Mouse (Mus musculus) midbrain, embryonic 15.5 days (tissue): ENCODE measurements at regions not wholly inside any gene's neighbourhood (a gene's known extent, or its start where the extent isn't known, plus 50 kb on each side); places are given as distances from the start of the nearest gene placed in this dataset.

Experiments
- ATAC-seq: fragments of 200-750 bp; cut with Nextera tagmentation; replicated peaks from 2 replicates; pipeline ENCODE4 v1.8.0; 2017; ENCODE audit warnings: moderate TSS enrichment
- H3K27ac ChIP-seq: fragments of 300-500 bp; sonication (generic); 2 replicates; pipeline ENCODE4 v1.5.1; 2015; ENCODE audit warnings: mild to moderate bottlenecking, inconsistent platforms
- H3K27me3 ChIP-seq: fragments of 300-500 bp; sonication (generic); replicated peaks from 2 replicates; pipeline ENCODE4 v1.6.1; 2015; ENCODE audit warnings: inconsistent platforms
- H3K36me3 ChIP-seq: fragments of 300-500 bp; sonication (generic); replicated peaks from 2 replicates; pipeline ENCODE4 v1.6.1; 2015; ENCODE audit warnings: inconsistent platforms
- H3K4me1 ChIP-seq: fragments of 300-500 bp; sonication (generic); 2 replicates; pipeline ENCODE4 v1.6.1; 2015; ENCODE audit warnings: inconsistent platforms
- H3K4me2 ChIP-seq: fragments of 300-500 bp; sonication (generic); 2 replicates; pipeline ENCODE4 v1.6.1; 2015; ENCODE audit warnings: inconsistent platforms, mild to moderate bottlenecking, moderate library complexity
- H3K4me3 ChIP-seq: fragments of 300-500 bp; sonication (generic); 2 replicates; pipeline ENCODE4 v1.5.1; 2015; ENCODE audit warnings: mild to moderate bottlenecking, inconsistent platforms
- H3K9ac ChIP-seq: fragments of 300-500 bp; sonication (generic); 2 replicates; pipeline ENCODE4 v1.6.1; 2015; ENCODE audit warnings: mild to moderate bottlenecking, inconsistent platforms
- H3K9me3 ChIP-seq: fragments of 300-500 bp; sonication (generic); 2 replicates; pipeline ENCODE4 v1.6.1; 2016; ENCODE audit warnings: inconsistent platforms
- WGBS: fragments of 180-500 bp; shearing (Covaris S2); methylation state at CpG from one replicate; pipeline ENCODE4 v1.1.7; 2015; ENCODE audit warnings: mixed read lengths; 5-methylcytosine and 5-hydroxymethylcytosine counted together

DNA sequence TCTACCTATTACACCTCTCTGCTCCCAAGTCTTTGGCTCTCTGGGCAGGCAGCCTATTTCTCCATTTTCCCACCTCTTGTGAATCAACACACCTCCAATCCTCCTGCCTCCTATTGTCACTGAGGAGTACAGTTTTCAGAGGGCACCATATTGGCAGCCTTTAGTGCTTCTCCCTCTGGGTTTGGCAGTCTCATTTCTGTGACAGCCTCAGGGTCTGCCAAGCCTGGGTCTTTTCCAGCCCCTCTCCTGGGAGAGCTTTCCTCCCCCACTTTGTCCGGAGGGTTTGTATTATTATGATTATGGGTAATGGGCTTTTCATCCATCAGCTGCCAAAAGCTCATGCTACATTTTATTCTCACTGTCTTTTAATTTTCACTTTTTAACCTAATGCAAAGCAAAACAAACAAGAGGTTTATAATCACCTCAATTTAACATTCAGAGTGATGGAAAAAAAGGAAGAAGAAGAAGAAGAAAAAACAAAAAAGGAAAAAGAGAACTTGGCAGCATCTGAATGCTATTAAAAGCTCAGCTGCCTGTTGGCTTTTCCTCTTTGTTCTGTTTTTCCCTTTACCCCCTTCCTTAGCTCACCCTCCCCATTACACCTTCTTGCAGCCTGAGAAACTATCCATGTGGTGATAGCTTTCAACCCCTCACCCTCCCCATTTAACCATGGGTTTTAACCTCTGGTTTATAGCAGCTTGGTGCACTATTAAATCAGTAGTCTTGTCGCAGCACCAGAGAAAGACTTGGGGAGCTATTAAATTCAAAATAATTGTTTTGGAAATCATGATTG is 790.5 kb upstream of the Cdh8 start:
- no peaks in the 10 kb centered on the region for H3K4me1 ChIP-seq
- H3K27me3 ChIP-seq: no peaks in the 10 kb centered on the region
- ATAC-seq: peak; percentile 84
- no peaks in the 10 kb centered on the region for H3K9me3 ChIP-seq
- no peak overlapping the region for H3K4me2 ChIP-seq
- no peak overlapping the region for H3K4me3 ChIP-seq
- H3K9ac ChIP-seq: no peak overlapping the region
- H3K27ac ChIP-seq: no peak overlapping the region
- WGBS: 24% methylated on average over 2 of the region's 2 CpGs
- no peaks in the 10 kb centered on the region for H3K36me3 ChIP-seq

GRCm38 (mm10) chr8:100193228-100193627 is 777.0 kb upstream of the Cdh8 start:
- no peaks in the 10 kb centered on the region for H3K27me3 ChIP-seq
- no peak for ATAC-seq
- H3K36me3 ChIP-seq: no peaks in the 10 kb centered on the region
- no peak overlapping the region for H3K9ac ChIP-seq
- H3K4me1 ChIP-seq: no peaks in the 10 kb centered on the region
- no peak overlapping the region for H3K4me3 ChIP-seq
- H3K9me3 ChIP-seq: no peaks in the 10 kb centered on the region
- H3K27ac ChIP-seq: no peak overlapping the region
- H3K4me2 ChIP-seq: no peak overlapping the region
- WGBS: 95% methylated on average over 2 of the region's 2 CpGs

DNA sequence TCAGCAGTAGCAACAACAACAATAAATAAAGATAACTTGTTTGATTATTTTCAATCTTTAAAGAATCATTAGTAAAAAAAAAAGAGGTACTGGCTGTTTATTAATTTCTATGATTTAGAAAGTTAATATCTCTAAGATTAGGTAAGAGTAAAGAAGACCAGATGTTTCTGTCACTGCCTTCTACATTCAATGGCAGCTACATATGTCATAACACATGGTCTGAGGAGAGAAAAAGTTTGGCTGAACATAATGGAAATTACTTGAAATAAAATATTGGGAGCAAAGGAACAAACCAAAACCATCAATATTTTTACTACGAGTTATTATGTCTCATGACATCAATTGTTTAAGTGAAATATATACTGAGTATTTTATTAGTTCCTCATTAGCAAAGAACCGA is 774.4 kb upstream of the Cdh8 start:
- Histone ChIP-seq H3K9ac (no peak overlapping the region), H3K27me3 (no peaks in the 10 kb centered on the region), H3K4me3 (no peak overlapping the region), H3K27ac (no peak overlapping the region), H3K36me3 (no peaks in the 10 kb centered on the region), H3K4me2 (no peak overlapping the region), H3K9me3 (no peaks in the 10 kb centered on the region), H3K4me1 (no peaks in the 10 kb centered on the region; the same call in 1 of the 2 replicates)
- no peak for ATAC-seq
- 89% methylated on average over 2 of the region's 2 CpGs for WGBS

DNA sequence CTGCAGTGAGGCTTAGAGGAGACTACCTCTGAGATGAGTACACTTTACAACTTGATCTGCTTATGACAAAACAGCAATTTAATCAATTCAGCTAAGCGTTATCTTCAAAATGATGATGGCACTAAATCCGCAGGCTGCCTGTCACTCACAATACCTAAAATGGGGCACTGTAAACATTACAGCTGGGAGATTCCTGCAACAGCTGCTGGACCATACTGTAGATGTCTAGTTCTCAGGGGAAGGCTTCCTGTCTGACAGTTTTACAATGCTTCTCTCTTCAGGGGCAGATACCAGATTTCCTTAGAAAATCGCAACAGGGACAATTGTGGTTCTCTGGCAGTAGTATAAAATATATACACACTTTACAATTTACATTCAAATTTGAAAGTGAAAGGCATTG is 771.7 kb upstream of the Cdh8 start:
- no peak overlapping the region for H3K27ac ChIP-seq
- H3K36me3 ChIP-seq: no peaks in the 10 kb centered on the region
- no peaks in the 10 kb centered on the region for H3K27me3 ChIP-seq
- no peak overlapping the region for H3K9ac ChIP-seq
- no peaks in the 10 kb centered on the region; the same call in 1 of the 2 replicates for H3K4me1 ChIP-seq
- H3K4me2 ChIP-seq: no peak overlapping the region
- no peaks in the 10 kb centered on the region for H3K9me3 ChIP-seq
- ATAC-seq: no peak
- no peak overlapping the region for H3K4me3 ChIP-seq
- 68% methylated on average over 3 of the region's 3 CpGs for WGBS

GRCm38 (mm10) chr8:100176502-100176901 is 760.2 kb upstream of the Cdh8 start:
- H3K4me2 ChIP-seq: no peak overlapping the region
- H3K27ac ChIP-seq: no peak overlapping the region
- no peak for ATAC-seq
- H3K9ac ChIP-seq: no peak overlapping the region
- 92% methylated on average over 1 of the region's 1 CpGs for WGBS
- H3K36me3 ChIP-seq: no peaks in the 10 kb centered on the region
- H3K4me1 ChIP-seq: no peaks in the 10 kb centered on the region
- no peaks in the 10 kb centered on the region for H3K27me3 ChIP-seq
- H3K9me3 ChIP-seq: no peaks in the 10 kb centered on the region
- no peak overlapping the region for H3K4me3 ChIP-seq

DNA sequence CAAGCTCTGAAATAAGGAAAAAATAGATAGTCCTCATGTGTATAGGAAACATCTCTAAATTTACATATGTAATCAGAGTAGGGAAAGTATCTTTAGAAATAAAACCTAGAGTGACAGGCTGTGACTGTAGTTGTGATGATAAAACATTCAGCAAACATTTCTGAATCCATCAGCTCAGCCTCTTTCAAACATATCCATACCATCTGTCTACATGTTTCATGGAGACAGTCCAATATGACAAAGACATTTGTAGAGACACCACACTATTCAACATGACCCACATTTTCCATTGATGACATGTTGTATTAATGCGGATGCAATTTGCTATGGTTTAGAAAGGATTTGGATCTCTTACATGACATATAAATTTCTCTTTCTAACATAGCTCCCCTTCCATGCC is 729.1 kb upstream of the Cdh8 start:
- no peaks in the 10 kb centered on the region for H3K9me3 ChIP-seq
- no peak overlapping the region for H3K4me3 ChIP-seq
- H3K4me1 ChIP-seq: no peaks in the 10 kb centered on the region
- H3K4me2 ChIP-seq: no peak overlapping the region
- no peak for ATAC-seq
- H3K36me3 ChIP-seq: no peaks in the 10 kb centered on the region
- 85% methylated on average over 1 of the region's 1 CpGs for WGBS
- no peaks in the 10 kb centered on the region for H3K27me3 ChIP-seq
- no peak overlapping the region for H3K9ac ChIP-seq
- H3K27ac ChIP-seq: no peak overlapping the region

GRCm38 (mm10) chr8:100144124-100144680 is 727.9 kb upstream of the Cdh8 start:
- Histone ChIP-seq H3K4me1 (no peaks in the 10 kb centered on the region), H3K27ac (no peak overlapping the region), H3K4me3 (no peak overlapping the region), H3K9me3 (no peaks in the 10 kb centered on the region), H3K36me3 (no peaks in the 10 kb centered on the region), H3K9ac (no peak overlapping the region), H3K4me2 (no peak overlapping the region), H3K27me3 (no peaks in the 10 kb centered on the region)
- 72% methylated on average over 5 of the region's 5 CpGs for WGBS
- no peak for ATAC-seq

DNA sequence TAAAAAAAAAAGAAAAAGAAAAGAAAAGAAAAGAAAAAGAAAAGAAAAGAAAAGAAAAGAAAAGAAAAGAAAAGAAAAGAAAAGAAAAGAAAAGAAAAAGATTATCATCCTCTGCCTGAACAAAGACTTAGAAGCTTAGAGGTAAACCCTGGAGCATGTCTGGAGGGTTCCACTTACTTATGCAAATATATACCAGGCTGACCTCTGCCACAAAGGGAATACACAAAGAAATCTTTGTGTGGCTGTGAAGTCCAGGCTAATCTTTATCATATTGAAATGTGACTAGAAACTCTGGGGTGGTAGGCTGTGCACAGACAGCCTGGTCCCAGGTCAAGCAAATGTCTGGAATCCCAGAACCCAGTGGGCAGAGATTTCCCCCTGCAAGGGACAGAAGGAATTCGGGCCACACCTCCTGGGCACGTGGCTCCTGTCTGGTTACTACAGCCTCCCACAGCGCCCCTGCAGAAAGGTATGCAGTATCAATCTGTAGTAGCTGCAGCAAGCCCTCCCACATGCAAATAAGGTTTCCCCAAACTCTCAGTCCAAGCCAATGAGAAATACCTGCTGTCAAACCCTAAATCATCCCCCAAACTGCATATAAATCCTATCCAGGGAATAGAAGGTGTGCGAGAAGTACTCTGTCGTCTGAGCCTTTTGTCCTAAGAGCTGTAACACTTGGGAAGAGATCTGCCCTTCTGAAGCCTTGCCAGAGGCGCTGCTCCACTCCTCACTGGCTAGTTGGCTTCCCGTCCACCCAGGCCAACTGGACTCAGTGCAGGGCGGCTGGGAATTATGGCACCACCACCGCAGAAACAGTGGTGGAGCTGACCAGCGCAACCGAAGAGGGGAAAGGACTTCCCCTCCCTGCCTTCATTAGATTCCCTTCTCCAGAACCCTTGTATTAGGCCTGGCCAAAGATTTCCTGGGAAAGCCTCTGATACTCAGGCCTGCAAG is 688.4 kb upstream of the Cdh8 start:
- Histone ChIP-seq H3K9ac (no peak overlapping the region), H3K36me3 (no peaks in the 10 kb centered on the region), H3K27me3 (no peaks in the 10 kb centered on the region), H3K4me1 (no peaks in the 10 kb centered on the region), H3K9me3 (no peaks in the 10 kb centered on the region), H3K4me2 (no peak overlapping the region), H3K27ac (no peak overlapping the region), H3K4me3 (no peak overlapping the region)
- 39% methylated on average over 11 of the region's 11 CpGs for WGBS
- no peak; the same call in 1 of the 2 replicates for ATAC-seq

- Histone ChIP-seq H3K4me1 (no peaks in the 10 kb centered on the region), H3K27me3 (no peaks in the 10 kb centered on the region), H3K9me3 (no peaks in the 10 kb centered on the region), H3K9ac (no peak overlapping the region), H3K4me2 (no peak overlapping the region), H3K36me3 (no peaks in the 10 kb centered on the region), H3K27ac (no peak overlapping the region), H3K4me3 (no peak overlapping the region)
- 41% methylated on average over 2 of the region's 2 CpGs for WGBS
- no peak for ATAC-seq
These were observed 685.7 kb upstream of the Cdh8 start for GRCm38 (mm10) chr8:100101957-100102356.

DNA sequence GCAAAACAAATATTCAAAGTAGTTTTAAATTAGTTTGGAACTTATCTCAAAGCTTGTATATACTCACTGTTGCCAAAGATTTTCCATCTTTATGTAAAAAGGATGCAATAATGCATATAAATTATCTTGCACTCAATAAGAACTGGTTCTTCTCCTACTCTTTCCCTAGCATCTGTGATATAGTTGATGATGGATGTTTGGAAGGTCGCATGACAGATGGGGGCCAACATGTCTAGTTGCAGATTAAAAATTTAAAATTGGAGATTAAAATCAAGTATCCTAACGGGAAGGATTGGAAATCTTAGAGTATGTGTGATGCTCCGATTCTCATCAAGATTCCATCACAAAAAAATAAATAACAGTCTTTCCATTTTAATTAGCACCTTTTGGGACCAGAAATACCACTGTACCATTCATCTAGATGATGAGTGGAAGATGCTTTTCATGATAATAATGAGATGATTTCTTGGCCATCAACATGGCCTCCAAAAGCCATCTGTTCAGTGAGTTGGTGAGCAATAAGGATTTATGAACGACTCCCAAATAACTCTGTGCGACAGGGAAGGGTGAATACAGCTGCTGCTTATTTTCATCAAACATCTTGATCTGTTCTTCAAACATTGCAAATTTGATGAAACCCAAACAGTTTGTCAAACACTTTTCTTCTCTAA is 655.9 kb upstream of the Cdh8 start:
- no peak for ATAC-seq
- no peak overlapping the region for H3K4me3 ChIP-seq
- no peaks in the 10 kb centered on the region for H3K36me3 ChIP-seq
- WGBS: 85% methylated on average over 5 of the region's 5 CpGs
- H3K4me2 ChIP-seq: no peak overlapping the region
- no peaks in the 10 kb centered on the region for H3K4me1 ChIP-seq
- no peak overlapping the region for H3K9ac ChIP-seq
- no peaks in the 10 kb centered on the region for H3K27me3 ChIP-seq
- no peak overlapping the region for H3K27ac ChIP-seq
- no peaks in the 10 kb centered on the region for H3K9me3 ChIP-seq

GRCm38 (mm10) chr8:100069761-100070160 is 653.5 kb upstream of the Cdh8 start:
- Histone ChIP-seq H3K9me3 (no peaks in the 10 kb centered on the region), H3K36me3 (no peaks in the 10 kb centered on the region), H3K4me2 (no peak overlapping the region), H3K4me1 (no peaks in the 10 kb centered on the region), H3K9ac (no peak overlapping the region), H3K27me3 (no peaks in the 10 kb centered on the region), H3K4me3 (no peak overlapping the region), H3K27ac (no peak overlapping the region)
- 92% methylated on average over 1 of the region's 1 CpGs for WGBS
- no peak for ATAC-seq

GRCm38 (mm10) chr8:100038931-100039330 is 622.7 kb upstream of the Cdh8 start:
- no peak overlapping the region for H3K9ac ChIP-seq
- 75% methylated on average over 5 of the region's 5 CpGs for WGBS
- H3K9me3 ChIP-seq: no peaks in the 10 kb centered on the region
- no peak overlapping the region for H3K4me3 ChIP-seq
- H3K27ac ChIP-seq: no peak overlapping the region
- no peaks in the 10 kb centered on the region for H3K4me1 ChIP-seq
- no peaks in the 10 kb centered on the region for H3K36me3 ChIP-seq
- H3K27me3 ChIP-seq: no peaks in the 10 kb centered on the region
- H3K4me2 ChIP-seq: no peak overlapping the region
- ATAC-seq: no peak
